Mouse (Mus musculus) lung, postnatal 0 days (tissue): ENCODE measurements around the gene Trim2. TPM values are rescaled to one million over a fixed set of nuclear protein-coding genes. Genes with fewer than 3 reads are reported as not detected.
A peak's percentile ranks its signal among the peaks of the same experiment; 100 is the strongest.

Experiments
- ATAC-seq: fragments of 200-750 bp; cut with Nextera tagmentation; 2 replicates; pipeline ENCODE4 v1.8.0; 2017; ENCODE audit warnings: moderate library complexity
- DNase-seq: peaks from one replicate; pipeline ENCODE4 v3.0.0-alpha.2; 2016; ENCODE audit warnings: low spot score
- H3K27ac ChIP-seq: fragments of 300-500 bp; sonication (generic); 2 replicates; pipeline ENCODE4 v1.5.1; 2014; ENCODE audit warnings: antibody characterized with exemption, mild to moderate bottlenecking, low read length, mixed read lengths
- H3K27me3 ChIP-seq: fragments of 300-500 bp; sonication (generic); replicated peaks from 2 replicates; pipeline ENCODE4 v1.6.1; 2014; ENCODE audit warnings: low read length, mixed read lengths; ENCODE audit not compliant: insufficient read depth
- H3K36me3 ChIP-seq: fragments of 300-500 bp; sonication (generic); 2 replicates; pipeline ENCODE4 v1.6.1; 2014; ENCODE audit warnings: low read length, mixed read lengths; ENCODE audit not compliant: insufficient read depth
- H3K4me1 ChIP-seq: fragments of 300-500 bp; sonication (generic); 2 replicates; pipeline ENCODE4 v1.6.1; 2014; ENCODE audit warnings: antibody characterized with exemption, low read depth, low read length, mixed read lengths; ENCODE audit not compliant: insufficient read depth
- H3K4me2 ChIP-seq: fragments of 300-500 bp; sonication (generic); replicated peaks from 2 replicates; pipeline ENCODE4 v1.6.1; 2014; ENCODE audit warnings: low read depth, mild to moderate bottlenecking, low read length, moderate library complexity, mixed read lengths
- H3K4me3 ChIP-seq: fragments of 300-500 bp; sonication (generic); 2 replicates; pipeline ENCODE4 v1.5.1; 2014; ENCODE audit warnings: low read depth, low read length
- H3K9ac ChIP-seq: fragments of 300-500 bp; sonication (generic); replicated peaks from 2 replicates; pipeline ENCODE4 v1.6.1; 2014; ENCODE audit warnings: low read depth, mild to moderate bottlenecking
- H3K9me3 ChIP-seq: fragments of 300-500 bp; sonication (generic); 2 replicates; pipeline ENCODE4 v1.6.1; 2016; ENCODE audit warnings: low read length, mixed read lengths
- CTCF ChIP-seq: IDR thresholded peaks from 2 replicates; pipeline ENCODE4 v1.5.1; 2016; ENCODE audit warnings: antibody characterized with exemption, mild to moderate bottlenecking
- EP300 ChIP-seq: IDR thresholded peaks from 2 replicates; pipeline ENCODE4 v1.6.1; 2016; ENCODE audit warnings: antibody characterized with exemption, mild to moderate bottlenecking, control low read depth
- WGBS: fragments of 180-500 bp; shearing (Covaris S2); extraction: QIAGEN DNeasy Blood & Tissue Kit; methylation state at CpG from one replicate; pipeline ENCODE4 v1.1.7; 2014; 5-methylcytosine and 5-hydroxymethylcytosine counted together
- polyA plus RNA-seq: library from polyadenylated mRNA; unstranded; fragments of >200 nt; fragmentation: Nextera tagmentation; extraction: Ambion mirVana; gene quantifications from 2 replicates; pipeline ENCODE4 v1.2.1, GENCODE M21; 2015

Trim2 gene
- polyA plus RNA-seq, 1 experiment from 2014 or later, result 18.7 TPM

DNA sequence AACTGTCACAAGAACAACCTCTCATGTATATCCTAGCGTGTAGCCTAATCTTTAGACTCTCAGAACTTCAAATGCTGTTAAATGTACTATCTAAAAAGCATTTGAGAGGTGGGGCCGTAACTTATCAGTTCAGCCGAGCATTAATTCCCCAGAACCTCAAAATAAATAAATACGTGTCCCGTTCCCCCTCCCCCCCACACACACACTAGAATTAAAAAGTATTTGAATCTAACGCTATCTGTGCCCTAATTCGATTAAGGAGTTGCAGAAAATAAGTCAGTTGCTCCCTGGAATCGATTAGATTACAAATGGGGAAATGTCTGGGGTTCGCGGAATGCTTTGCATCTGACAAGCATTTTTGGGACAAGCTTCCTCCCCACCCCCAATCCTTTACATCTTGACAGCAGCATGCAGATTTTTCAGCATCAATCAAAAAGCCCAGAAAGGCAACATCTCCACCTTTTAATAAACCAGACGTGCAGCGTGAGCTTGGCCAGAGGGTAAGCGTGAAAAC lies 48.1 kb downstream of the Trim2 start:
- WGBS, result 10% methylated on average over 13 of the region's 13 CpGs
- Histone ChIP-seq H3K4me3 (peak overlapping the region; percentile 64), H3K27ac (no peak overlapping the region), H3K36me3 (no peaks in the 10 kb centered on the region), H3K4me2 (peak overlapping the region; percentile 99), H3K27me3 (no peaks in the 10 kb centered on the region), H3K9ac (peak overlapping the region; percentile 50; the same call in 1 of the 2 replicates), H3K9me3 (no peaks in the 10 kb centered on the region), H3K4me1 (0 out of 2 replicates have a peak, but pooled peaks cover 5% of the 10 kb centered on the region)
- no peak for TF ChIP-seq EP300
- no peak for TF ChIP-seq CTCF
- ATAC-seq (no peak), DNase-seq (no peak)

DNA sequence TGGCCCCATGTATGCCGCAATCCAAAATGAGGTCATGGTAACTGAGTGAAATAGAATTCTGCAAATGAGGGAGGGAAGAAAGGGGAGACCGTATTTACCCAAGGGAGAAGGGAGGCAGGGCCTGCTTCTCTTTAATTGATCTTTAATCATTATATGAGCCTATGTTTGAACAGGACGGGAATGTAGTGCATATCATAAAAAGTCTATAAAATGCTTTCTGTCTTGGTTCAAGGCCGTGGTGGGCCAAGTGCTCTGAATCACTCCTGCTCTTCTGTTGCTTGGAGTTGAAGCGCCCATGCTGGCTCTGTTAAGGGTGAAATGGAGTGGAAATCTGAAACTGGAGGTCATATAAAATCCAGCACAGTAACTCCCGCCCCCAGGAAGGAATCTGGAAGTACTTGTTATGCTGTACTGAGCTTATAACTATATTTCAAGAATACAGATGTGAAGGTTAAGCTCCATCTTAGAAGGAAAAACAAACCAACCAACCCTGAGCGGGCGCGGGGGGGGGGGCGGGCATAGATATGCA lies 48.6 kb downstream of the Trim2 start:
- ATAC-seq, result no peak
- WGBS, result 39% methylated on average over 10 of the region's 10 CpGs
- peak overlapping the region; percentile 64; the same call in 1 of the 2 replicates for H3K4me3 ChIP-seq
- H3K4me2 ChIP-seq, result peak overlapping the region; percentile 99
- no peaks in the 10 kb centered on the region for H3K9me3 ChIP-seq
- no peak overlapping the region for H3K9ac ChIP-seq
- peak; percentile 30 for DNase-seq
- H3K27me3 ChIP-seq, result no peaks in the 10 kb centered on the region
- no peaks in the 10 kb centered on the region for H3K36me3 ChIP-seq
- TF ChIP-seq CTCF, result no peak
- no peak for TF ChIP-seq EP300
- no peak overlapping the region for H3K27ac ChIP-seq
- H3K4me1 ChIP-seq, result 0 out of 2 replicates have a peak, but pooled peaks cover 5% of the 10 kb centered on the region

DNA sequence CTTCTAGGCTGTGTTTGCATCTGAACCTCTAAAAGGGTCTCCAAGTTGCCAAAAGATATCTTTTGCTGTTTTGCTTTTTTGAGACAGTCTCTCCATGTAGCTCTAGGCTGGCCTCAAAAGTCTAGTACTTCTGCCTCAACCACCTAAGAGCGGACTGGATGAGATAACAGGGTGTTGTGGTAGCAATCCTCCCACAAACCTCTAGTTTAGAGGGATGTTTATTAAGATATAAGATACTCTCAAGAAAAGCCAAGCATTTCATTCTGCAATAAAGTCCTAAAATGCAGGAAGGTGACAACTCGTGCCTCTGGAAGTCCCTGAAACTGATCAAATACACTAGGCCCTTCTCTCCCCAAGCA lies 52.2 kb downstream of the Trim2 start:
- ATAC-seq, result no peak
- DNase-seq, result no peak
- Histone ChIP-seq H3K27me3 (no peaks in the 10 kb centered on the region), H3K4me3 (no peak overlapping the region), H3K36me3 (no peaks in the 10 kb centered on the region), H3K27ac (no peak overlapping the region), H3K9ac (no peak overlapping the region), H3K9me3 (no peaks in the 10 kb centered on the region), H3K4me1 (0 out of 2 replicates have a peak, but pooled peaks cover 5% of the 10 kb centered on the region), H3K4me2 (no peak overlapping the region)
- 94% methylated on average over 2 of the region's 2 CpGs for WGBS
- TF ChIP-seq CTCF (no peak), EP300 (no peak)

DNA sequence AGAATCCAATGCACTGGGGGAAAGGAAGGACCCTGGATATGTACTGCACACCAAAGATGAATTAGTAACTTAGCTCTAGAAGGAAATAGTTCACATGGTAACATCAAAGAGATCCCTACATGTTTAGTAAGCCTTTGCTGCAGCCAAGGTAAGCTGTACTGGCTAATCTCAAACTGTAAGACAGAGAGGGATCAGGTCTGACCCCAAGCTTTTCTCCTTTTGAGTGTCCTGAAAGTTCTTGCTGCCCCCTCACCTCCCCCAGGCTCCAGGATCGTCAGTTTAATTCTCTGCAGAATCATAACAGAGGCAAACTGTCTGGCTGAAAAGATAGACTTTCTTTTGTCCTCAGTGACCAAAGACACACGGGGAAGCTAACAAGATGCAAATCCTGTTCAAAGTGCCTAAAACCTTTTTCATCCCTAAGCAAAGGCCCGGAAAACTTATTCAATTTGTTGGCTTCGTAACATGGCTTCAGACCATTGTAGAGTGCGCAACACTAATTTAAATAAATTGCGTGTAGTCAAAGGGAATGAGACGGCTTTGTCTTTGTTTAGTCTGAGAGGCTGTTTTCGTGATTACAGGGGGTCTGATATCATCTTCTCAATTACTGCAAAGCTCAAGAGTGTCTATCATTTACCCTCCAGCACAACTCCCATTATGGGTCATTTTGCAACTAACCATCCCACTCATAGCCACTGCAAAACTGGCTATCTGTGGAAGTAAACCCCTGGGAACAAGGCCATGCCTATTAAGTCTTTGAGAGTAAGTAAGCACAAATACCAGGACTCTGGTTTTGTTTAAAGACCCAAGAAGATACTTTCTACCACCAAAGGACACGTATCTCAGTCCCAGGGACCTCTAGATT lies 52.8 kb downstream of the Trim2 start:
- Histone ChIP-seq H3K4me3 (no peak overlapping the region), H3K36me3 (no peaks in the 10 kb centered on the region), H3K9me3 (no peaks in the 10 kb centered on the region), H3K4me2 (no peak overlapping the region), H3K9ac (no peak overlapping the region), H3K4me1 (0 out of 2 replicates have a peak, but pooled peaks cover 5% of the 10 kb centered on the region), H3K27me3 (no peaks in the 10 kb centered on the region), H3K27ac (no peak overlapping the region)
- DNase-seq (no peak), ATAC-seq (no peak)
- WGBS, result 75% methylated on average over 9 of the region's 9 CpGs
- TF ChIP-seq EP300 (no peak), CTCF (no peak)

DNA sequence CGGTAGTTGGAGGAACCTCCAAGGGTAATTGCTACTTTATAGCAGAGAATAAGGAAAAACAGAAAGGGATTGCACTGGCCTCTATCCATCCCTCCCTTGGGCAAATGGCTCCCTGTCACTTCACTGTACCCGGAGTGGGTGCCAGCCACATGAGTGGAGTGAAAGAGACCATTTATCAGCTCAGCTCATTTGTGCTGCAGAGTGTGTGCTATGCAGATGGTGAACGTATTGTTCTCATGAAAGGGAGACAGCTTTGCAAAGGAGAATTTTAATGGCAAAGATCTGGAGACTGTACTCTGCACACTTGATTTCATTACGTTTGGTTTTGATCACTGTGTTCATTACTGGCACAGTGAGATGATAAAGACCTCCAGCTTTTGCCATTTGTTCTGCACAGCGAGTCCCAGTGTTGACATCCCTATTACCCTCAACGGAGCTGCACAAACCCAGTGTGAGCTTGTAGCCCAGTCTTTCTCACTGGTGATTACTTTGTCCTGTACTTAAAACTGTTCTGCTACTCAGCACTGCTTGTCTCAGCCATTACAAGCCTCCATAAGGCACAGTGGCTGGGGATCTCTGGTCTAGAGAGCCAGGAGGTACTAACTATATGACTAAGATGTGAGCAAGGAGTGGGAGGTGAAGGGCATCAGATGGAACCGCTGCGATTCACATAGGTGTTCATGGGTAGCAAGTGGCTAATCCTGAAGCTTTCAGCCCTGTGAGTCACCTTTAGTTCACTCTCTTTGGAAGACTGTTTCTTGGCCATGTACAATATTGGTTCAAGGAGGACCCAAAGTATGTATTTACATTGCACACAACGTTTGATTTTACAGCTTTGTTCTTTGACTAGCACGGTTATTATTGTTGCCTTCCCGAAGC lies 53.7 kb downstream of the Trim2 start:
- H3K4me3 ChIP-seq, result no peak overlapping the region
- no peak overlapping the region for H3K9ac ChIP-seq
- 63% methylated on average over 11 of the region's 11 CpGs for WGBS
- no peak for DNase-seq
- no peaks in the 10 kb centered on the region for H3K36me3 ChIP-seq
- ATAC-seq, result no peak
- no peaks in the 10 kb centered on the region for H3K4me1 ChIP-seq
- no peak overlapping the region for H3K27ac ChIP-seq
- TF ChIP-seq EP300 (no peak), CTCF (no peak)
- no peak overlapping the region for H3K4me2 ChIP-seq
- no peaks in the 10 kb centered on the region for H3K9me3 ChIP-seq
- H3K27me3 ChIP-seq, result no peaks in the 10 kb centered on the region

DNA sequence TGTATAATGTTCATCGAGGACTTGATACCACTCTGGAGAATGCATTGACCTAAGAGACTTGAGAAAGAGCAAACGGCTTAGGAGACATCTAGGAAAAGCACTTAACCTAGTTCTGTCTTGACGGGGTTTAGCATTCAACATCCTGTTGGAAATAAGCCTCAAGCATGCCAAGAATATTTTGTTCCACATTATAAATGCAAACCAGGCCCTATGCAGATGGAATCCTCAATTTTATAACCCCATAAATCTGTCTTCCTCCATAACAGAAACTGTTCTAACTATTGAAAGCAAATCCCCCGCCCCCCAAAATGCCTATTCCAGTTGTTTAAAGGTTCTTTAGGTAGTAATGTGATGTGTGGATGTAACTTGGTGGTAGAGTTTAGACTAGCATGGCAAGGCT lies 55.0 kb downstream of the Trim2 start:
- no peak for TF ChIP-seq CTCF
- no peak overlapping the region for H3K4me3 ChIP-seq
- WGBS, result 59% methylated on average over 4 of the region's 4 CpGs

More for the DNA sequence above, 55.0 kb downstream of the Trim2 start:
- no peak overlapping the region for H3K27ac ChIP-seq
- no peak for ATAC-seq
- no peak overlapping the region for H3K4me2 ChIP-seq
- H3K9ac ChIP-seq, result no peak overlapping the region
- H3K36me3 ChIP-seq, result no peaks in the 10 kb centered on the region
- H3K4me1 ChIP-seq, result no peaks in the 10 kb centered on the region
- no peaks in the 10 kb centered on the region for H3K27me3 ChIP-seq
- H3K9me3 ChIP-seq, result no peaks in the 10 kb centered on the region
- DNase-seq, result no peak
